15 mouse cellular contexts compared by ENCODE assay signal in genomic region chr4:149798684-149799309, GRCm38 (mm10). TPM values are rescaled to one million over a fixed set of nuclear protein-coding genes. Genes with fewer than 3 reads are reported as not detected.
DNase-seq lines count a peak whose midpoint lies in the region; ATAC-seq lines count a peak whose summit lies in the region.
"Had no signal": no experiment of that assay in that cellular context is flagged by ENCODE, and none has a peak within 500 bp of the region (broad histone marks: within the 10 kb centered on the region; RNA-seq: fewer than 3 reads in every experiment).

No protein-coding gene starts in this region.

- ATAC-seq in hindbrain, embryonic 11.5 days (ENCODE audit: low FRiP score) = peak; percentile 75
- no peak for ATAC-seq in hindbrain, embryonic 16.5 days
- ATAC-seq in granulocyte monocyte progenitor cell, adult 5-6 weeks (replicated peaks; ENCODE audit: poor library complexity, severe bottlenecking) = no peak
- ATAC-seq in inflammation-experienced regulatory T-cells, adult 6 months = no peak
- ATAC-seq: CD4-positive, CD25-positive, alpha-beta regulatory T cell, adult 4 months; forebrain, embryonic 13.5 days had no signal

- H3K4me2 ChIP-seq in hindbrain, embryonic 11.5 days (replicated peaks; ENCODE audit: low read depth, low read length) = no peak overlapping the region
- no peak overlapping the region for H3K4me2 ChIP-seq in hindbrain, embryonic 16.5 days (ENCODE audit: low read length)
- H3K4me2 ChIP-seq: forebrain, embryonic 13.5 days; hindbrain, embryonic 15.5 days; neural tube, embryonic 12.5 days; stomach, embryonic 15.5 days had no signal

- WGBS in hindbrain, embryonic 11.5 days = 20% methylated on average over 7 of the region's 7 CpGs
- 10% methylated on average over 7 of the region's 7 CpGs for WGBS in hindbrain, embryonic 16.5 days

- peak overlapping the region; percentile 42 for H3K27ac ChIP-seq in hindbrain, embryonic 11.5 days (ENCODE audit: low read depth, low read length)
- no peak overlapping the region for H3K27ac ChIP-seq in hindbrain, embryonic 16.5 days (ENCODE audit: low read depth, low read length)
- H3K27ac ChIP-seq: forebrain, embryonic 13.5 days; hindbrain, embryonic 15.5 days; neural tube, embryonic 12.5 days; stomach, embryonic 15.5 days had no signal

- peak overlapping the region; percentile 29; the same call in 1 of the 2 replicates for H3K9ac ChIP-seq in hindbrain, embryonic 11.5 days (ENCODE audit: low read depth, low read length)
- H3K9ac ChIP-seq in hindbrain, embryonic 16.5 days (ENCODE audit: low read depth, low read length) = no peak overlapping the region
- H3K9ac ChIP-seq: forebrain, embryonic 13.5 days; hindbrain, embryonic 15.5 days; neural tube, embryonic 12.5 days; stomach, embryonic 15.5 days had no signal

- H3K36me3 ChIP-seq in hindbrain, embryonic 11.5 days (ENCODE audit: control insufficient read depth, insufficient read depth, low read length) = no peaks in the 10 kb centered on the region
- H3K36me3 ChIP-seq in hindbrain, embryonic 16.5 days (ENCODE audit: control insufficient read depth, insufficient read depth, low read length) = no peaks in the 10 kb centered on the region
- H3K36me3 ChIP-seq: hindbrain, embryonic 15.5 days; neural tube, embryonic 12.5 days; stomach, embryonic 15.5 days had no signal

- no peak overlapping the region for H3K4me3 ChIP-seq in hindbrain, embryonic 11.5 days (ENCODE audit: low read depth, low read length)
- no peak overlapping the region for H3K4me3 ChIP-seq in hindbrain, embryonic 16.5 days (ENCODE audit: low read length)
- H3K4me3 ChIP-seq: forebrain, embryonic 13.5 days; hindbrain, embryonic 15.5 days; neural tube, embryonic 12.5 days; stomach, embryonic 15.5 days had no signal

- DNase-seq in hindbrain, embryonic 11.5 days (ENCODE audit: low spot score) = peak; percentile 55
- peak; percentile 40 for DNase-seq in MN1 (ENCODE audit: low spot score)
- DNase-seq in kidney, postnatal 10 days = peak; percentile 65
- DNase-seq in lung, postnatal 25 days (ENCODE audit: low spot score) = peak; percentile 54
- no peak for DNase-seq in layer of hippocampus, adult 18-20 months (ENCODE audit: low spot score in 2 of 2)
- DNase-seq: adrenal gland, adult 8-10 months; cerebellum, adult 9-11 months had no signal

- peaks cover 7% of the 10 kb centered on the region for H3K4me1 ChIP-seq in hindbrain, embryonic 11.5 days (replicated peaks; ENCODE audit: control insufficient read depth, insufficient read depth, low read length)
- H3K4me1 ChIP-seq in hindbrain, embryonic 16.5 days (ENCODE audit: control insufficient read depth, insufficient read depth, low read depth, low read length) = no peaks in the 10 kb centered on the region
- H3K4me1 ChIP-seq: forebrain, embryonic 13.5 days had no signal

- no peaks in the 10 kb centered on the region for H3K9me3 ChIP-seq in hindbrain, embryonic 11.5 days (ENCODE audit: control insufficient read depth, low read length)
- H3K9me3 ChIP-seq in hindbrain, embryonic 16.5 days (ENCODE audit: control insufficient read depth, low read length) = no peaks in the 10 kb centered on the region
- H3K9me3 ChIP-seq: forebrain, embryonic 13.5 days; hindbrain, embryonic 15.5 days; neural tube, embryonic 12.5 days; stomach, embryonic 15.5 days had no signal

- no peaks in the 10 kb centered on the region for H3K27me3 ChIP-seq in hindbrain, embryonic 11.5 days (ENCODE audit: control insufficient read depth, insufficient read depth, low read length)
- no peaks in the 10 kb centered on the region for H3K27me3 ChIP-seq in hindbrain, embryonic 16.5 days (replicated peaks; ENCODE audit: control insufficient read depth, insufficient read depth, low read length)
- H3K27me3 ChIP-seq: hindbrain, embryonic 15.5 days; neural tube, embryonic 12.5 days; stomach, embryonic 15.5 days had no signal

RNA-seq across cellular contexts. Expression of gene Slc25a33, which starts 24.7 kb away (rescaled TPM):
- 22.0 and 23.6 TPM in 2 replicates for polyA plus RNA-seq in hindbrain, embryonic 11.5 days (2014; fragmentation: Nextera tagmentation; extraction: Ambion mirVana)
- polyA plus RNA-seq in hindbrain, embryonic 16.5 days (2015; fragmentation: Nextera tagmentation; extraction: Ambion mirVana) = 33.2 and 37.2 TPM in 2 replicates
- total RNA-seq in granulocyte monocyte progenitor cell, adult 5-6 weeks (2014; fragmentation: Nextera tagmentation) = 1.6 and 5.8 TPM in 2 replicates
- total RNA-seq in granulocyte monocyte progenitor cell, adult 5-6 weeks (2017) = 3.9 and 5.2 TPM in 2 replicates
- 10 to 100 TPM; 31.4 to 34.2 TPM for total RNA-seq in layer of hippocampus, adult 18-20 months (2021)
- polyA plus RNA-seq in inflammation-experienced regulatory T-cells, adult 6 months (2017; shearing (Covaris generic)) = 1 to 10 TPM; 2.5 to 7.1 (median 3.4) TPM

Comparison
In these comparisons a context has a peak if more than half of its experiments do, and no peak if none do; other contexts are left out.
1. DNase-seq: peak in hindbrain, embryonic 11.5 days (single experiment), MN1 (single experiment), kidney, postnatal 10 days (single experiment) and lung, postnatal 25 days (single experiment); none in layer of hippocampus, adult 18-20 months (0 of 2).